Mouse (Mus musculus): ENCODE data around the gene Dbp.

Gene Dbp

GRCm38 (mm10) chr7:45695098-45695497 is 9.8 kb upstream of the Dbp start:
- peak; percentile 63 for DNase-seq

GRCm38 (mm10) chr7:45697894-45698293 is 7.0 kb upstream of the Dbp start:
- DNase-seq, result no peak

- no peak for DNase-seq
These were observed 5.3 kb upstream of the Dbp start, which contains the start of gene Car11 for GRCm38 (mm10) chr7:45699523-45700141. Gene Car11, plus strand, starts transcription at chr7:45699843.

GRCm38 (mm10) chr7:45700301-45701015 is 4.4 kb upstream of the Dbp start:
- DNase-seq, result peak; percentile 87

- no peak for DNase-seq
These were observed 3.8 kb upstream of the Dbp start for GRCm38 (mm10) chr7:45701072-45701471.

- no peak for DNase-seq
These were observed 3.3 kb upstream of the Dbp start for GRCm38 (mm10) chr7:45701607-45702006.

- DNase-seq, result no peak
These were observed 2.6 kb upstream of the Dbp start for GRCm38 (mm10) chr7:45702316-45702715.

GRCm38 (mm10) chr7:45702809-45703520 is 1.9 kb upstream of the Dbp start:
- DNase-seq, result no peak

GRCm38 (mm10) chr7:45703521-45704033 is 1.3 kb upstream of the Dbp start:
- no peak for DNase-seq

GRCm38 (mm10) chr7:45704046-45704559 is 785 bp upstream of the Dbp start:
- DNase-seq, result peak; percentile 81

- peak; percentile 60 for DNase-seq
These were observed 566 bp downstream of the Dbp start for GRCm38 (mm10) chr7:45705443-45705864.

- DNase-seq, result peak; percentile 75
These were observed 989 bp downstream of the Dbp start for GRCm38 (mm10) chr7:45705873-45706281.

- DNase-seq, result peak; percentile 92
These were observed 1.9 kb downstream of the Dbp start for GRCm38 (mm10) chr7:45706721-45707241.

- peak; percentile 94 for DNase-seq
These were observed 2.6 kb downstream of the Dbp start for GRCm38 (mm10) chr7:45707375-45707967.

- DNase-seq, result no peak
These were observed 3.4 kb downstream of the Dbp start for GRCm38 (mm10) chr7:45708221-45708761.

- DNase-seq, result peak; percentile 68
These were observed 4.1 kb downstream of the Dbp start for GRCm38 (mm10) chr7:45709036-45709435.

- DNase-seq, result no peak
These were observed 4.9 kb downstream of the Dbp start for GRCm38 (mm10) chr7:45709677-45710355.

GRCm38 (mm10) chr7:45710477-45711191 is 5.7 kb downstream of the Dbp start:
- no peak for DNase-seq

GRCm38 (mm10) chr7:45711316-45712021 is 6.6 kb downstream of the Dbp start:
- DNase-seq, result no peak

GRCm38 (mm10) chr7:45712022-45712757 is 7.3 kb downstream of the Dbp start:
- DNase-seq, result no peak

All from embryo, embryonic 11 days (tissue).